Mouse (Mus musculus) hindbrain, embryonic 11.5 days (tissue): Measurements from ENCODE around the gene Ewsr1. TPM values are rescaled to one million over a fixed set of nuclear protein-coding genes. Genes with fewer than 3 reads are reported as not detected.

ENCODE experiments used
- ATAC-seq: fragments of 200-750 bp; cut with Nextera tagmentation; 2 replicates; pipeline ENCODE4 v1.8.0; 2017; ENCODE audit warnings: mild to moderate bottlenecking, moderate TSS enrichment, moderate library complexity; ENCODE audit not compliant: low FRiP score
- DNase-seq: peaks from one replicate; pipeline ENCODE4 v3.0.0-alpha.2; 2015; ENCODE audit warnings: low spot score
- H3K27ac ChIP-seq: fragments of 300-500 bp; sonication (generic); 2 replicates; pipeline ENCODE4 v1.5.1; 2014; ENCODE audit warnings: mild to moderate bottlenecking, low read depth, low read length
- H3K27me3 ChIP-seq: fragments of 300-500 bp; sonication (generic); 2 replicates; pipeline ENCODE4 v1.6.1; 2014; ENCODE audit warnings: mild to moderate bottlenecking, low read length, moderate library complexity, mixed read lengths; ENCODE audit not compliant: control insufficient read depth, insufficient read depth
- H3K36me3 ChIP-seq: fragments of 300-500 bp; sonication (generic); 2 replicates; pipeline ENCODE4 v1.6.1; 2014; ENCODE audit warnings: mild to moderate bottlenecking, low read length, moderate library complexity, mixed read lengths; ENCODE audit not compliant: control insufficient read depth, insufficient read depth
- H3K4me1 ChIP-seq: fragments of 300-500 bp; sonication (generic); replicated peaks from 2 replicates; pipeline ENCODE4 v1.6.1; 2014; ENCODE audit warnings: low read length, mixed read lengths; ENCODE audit not compliant: control insufficient read depth, insufficient read depth
- H3K4me2 ChIP-seq: fragments of 300-500 bp; sonication (generic); replicated peaks from 2 replicates; pipeline ENCODE4 v1.6.1; 2014; ENCODE audit warnings: mild to moderate bottlenecking, low read depth, low read length
- H3K4me3 ChIP-seq: fragments of 300-500 bp; sonication (generic); 2 replicates; pipeline ENCODE4 v1.5.1; 2014; ENCODE audit warnings: low read depth, low read length
- H3K9ac ChIP-seq: fragments of 300-500 bp; sonication (generic); 2 replicates; pipeline ENCODE4 v1.6.1; 2014; ENCODE audit warnings: low read depth, low read length
- H3K9me3 ChIP-seq: fragments of 300-500 bp; sonication (generic); 2 replicates; pipeline ENCODE4 v1.6.1; 2016; ENCODE audit warnings: low read length; ENCODE audit not compliant: control insufficient read depth
- WGBS: fragments of 180-500 bp; shearing (Covaris S2); extraction: QIAGEN DNeasy Blood & Tissue Kit; methylation state at CpG from one replicate; pipeline ENCODE4 v1.1.7; 2014; 5-methylcytosine and 5-hydroxymethylcytosine counted together
- polyA plus RNA-seq: library from polyadenylated mRNA; unstranded; fragments of >200 nt; fragmentation: Nextera tagmentation; extraction: Ambion mirVana; gene quantifications from 2 replicates; pipeline ENCODE4 v1.2.1, GENCODE M21; 2014

Gene Ewsr1
- polyA plus RNA-seq, 1 experiment from 2014 or later: 463 TPM

DNA sequence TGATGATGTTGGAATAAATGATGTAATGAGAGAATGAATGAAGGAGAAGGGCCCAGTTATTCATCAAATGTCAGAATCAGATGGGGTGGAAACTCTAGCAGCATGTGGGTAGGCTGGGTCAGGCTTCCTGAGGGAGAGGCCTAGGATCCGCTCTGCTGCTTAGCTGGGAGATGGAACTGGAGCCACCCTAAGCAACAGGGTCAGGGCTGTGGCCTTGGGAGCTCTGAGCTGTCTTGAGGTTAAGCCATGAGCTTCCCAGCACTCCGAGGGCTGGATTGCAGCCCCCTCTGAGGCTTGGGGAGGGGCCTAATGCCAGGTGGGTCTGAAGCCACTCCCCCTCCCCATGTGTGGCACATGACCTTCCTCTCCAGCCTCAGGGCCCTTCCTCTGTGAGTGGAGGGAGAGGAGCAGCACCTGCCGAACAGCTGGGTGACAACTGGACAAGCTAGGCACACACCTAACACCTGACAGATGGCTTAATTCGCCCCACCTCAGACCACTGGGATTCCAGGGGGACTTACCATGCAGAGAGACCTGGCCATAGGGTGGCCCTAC is 31.1 kb upstream of the Ewsr1 start:
- ATAC-seq (peak; percentile 33; the same call in 1 of the 2 replicates), DNase-seq (no peak)
- peaks cover 13% of the 10 kb centered on the region for H3K4me1 ChIP-seq
- peak overlapping the region; percentile 85; the same call in 1 of the 2 replicates for H3K27ac ChIP-seq
- H3K4me3 ChIP-seq: no peak overlapping the region
- whole genome bisulfite sequencing: 58% methylated on average over 4 of the region's 4 CpGs
- no peaks in the 10 kb centered on the region for H3K36me3 ChIP-seq
- no peak overlapping the region; the same call in 1 of the 2 replicates for H3K4me2 ChIP-seq
- H3K9ac ChIP-seq: no peak overlapping the region
- no peaks in the 10 kb centered on the region for H3K27me3 ChIP-seq
- H3K9me3 ChIP-seq: no peaks in the 10 kb centered on the region

DNA sequence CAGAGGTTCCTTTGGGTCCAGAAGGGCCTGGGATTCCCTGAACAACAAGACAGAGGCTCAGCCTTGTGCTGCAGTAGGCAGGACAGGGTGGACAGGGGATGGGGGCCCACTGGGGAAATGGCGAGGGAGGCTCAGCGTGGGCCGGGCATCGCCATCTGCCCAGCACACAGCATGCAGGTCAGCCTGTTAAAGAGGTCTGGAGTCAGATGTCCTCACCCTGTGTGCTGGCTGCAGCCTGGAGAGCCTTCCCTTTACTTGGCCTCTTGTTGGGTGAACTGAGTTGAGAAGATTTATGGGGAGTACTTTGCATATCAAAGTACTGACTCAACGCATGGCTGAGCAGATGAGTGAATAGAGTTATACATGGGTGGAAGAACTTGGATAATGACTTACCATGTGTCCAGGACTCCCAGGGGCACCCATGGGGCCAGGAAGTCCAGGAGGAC is 30.0 kb upstream of the Ewsr1 start:
- ATAC-seq (peak; percentile 88), DNase-seq (peak; percentile 58)
- Histone ChIP-seq H3K4me2 (peak overlapping the region; percentile 20; the same call in 1 of the 2 replicates), H3K4me1 (peaks cover 13% of the 10 kb centered on the region), H3K9me3 (no peaks in the 10 kb centered on the region), H3K27me3 (no peaks in the 10 kb centered on the region), H3K27ac (peak overlapping the region; percentile 85), H3K9ac (peak overlapping the region; percentile 20; the same call in 1 of the 2 replicates), H3K4me3 (no peak overlapping the region), H3K36me3 (no peaks in the 10 kb centered on the region)
- 19% methylated on average over 5 of the region's 5 CpGs for WGBS

DNA sequence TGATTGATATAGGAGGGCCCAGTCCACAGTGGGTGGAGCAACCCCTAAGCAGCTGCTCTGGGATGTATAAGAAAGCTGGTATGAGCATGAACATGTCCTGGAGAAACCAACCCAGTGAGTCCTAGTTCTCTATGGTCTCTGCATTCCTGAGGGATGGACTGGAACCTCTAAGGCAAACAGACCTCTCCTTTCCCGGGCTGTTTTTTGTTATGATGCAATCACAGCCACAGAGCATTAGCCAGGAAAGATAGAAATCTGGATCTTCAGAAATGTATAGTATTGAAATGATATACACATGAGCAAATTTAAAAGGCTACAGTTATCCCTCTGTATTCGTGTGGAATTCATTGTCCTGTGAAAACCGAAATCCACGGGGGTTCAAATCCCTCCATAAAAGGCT is 26.6 kb upstream of the Ewsr1 start:
- no peak overlapping the region for H3K4me3 ChIP-seq
- no peaks in the 10 kb centered on the region for H3K36me3 ChIP-seq
- ATAC-seq (no peak), DNase-seq (no peak)
- H3K9ac ChIP-seq: no peak overlapping the region
- no peak overlapping the region for H3K4me2 ChIP-seq
- H3K27ac ChIP-seq: no peak overlapping the region
- H3K9me3 ChIP-seq: no peaks in the 10 kb centered on the region
- H3K27me3 ChIP-seq: no peaks in the 10 kb centered on the region
- WGBS: 77% methylated on average over 4 of the region's 4 CpGs
- peaks cover 13% of the 10 kb centered on the region for H3K4me1 ChIP-seq

DNA sequence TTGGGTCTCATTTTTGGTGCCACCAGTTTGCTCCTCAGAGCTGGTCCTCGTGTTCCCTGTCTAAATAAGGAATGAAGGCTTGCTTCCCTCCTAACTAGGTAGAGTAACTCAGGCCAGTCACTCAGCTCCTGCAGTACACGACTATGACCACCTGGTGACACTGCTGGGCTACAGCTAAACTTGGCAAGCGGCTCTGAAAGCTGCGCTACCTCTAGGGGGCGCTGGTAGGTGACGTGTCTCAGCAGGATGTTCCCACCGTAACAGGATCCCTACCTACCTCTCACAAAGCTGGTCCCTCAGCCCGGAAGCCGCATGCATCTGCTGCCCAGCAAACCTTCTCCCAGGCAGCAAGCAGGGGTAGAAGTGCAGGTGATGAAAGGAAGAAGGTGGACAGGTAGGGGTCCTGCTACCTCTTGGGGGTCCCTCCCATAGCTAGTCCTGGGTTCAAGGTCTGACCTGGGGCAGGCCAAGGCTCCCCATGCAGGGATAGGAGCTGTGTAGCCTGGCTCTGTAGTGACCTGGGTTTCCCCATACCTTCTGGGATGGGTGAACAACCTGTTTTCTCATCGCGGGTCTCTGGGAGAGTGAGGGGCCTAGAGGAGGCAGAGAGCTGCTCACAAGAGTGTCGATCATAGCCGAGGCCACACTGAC is 16.0 kb upstream of the Ewsr1 start:
- Histone ChIP-seq H3K9ac (no peak overlapping the region), H3K27me3 (no peaks in the 10 kb centered on the region), H3K4me2 (no peak overlapping the region), H3K27ac (no peak overlapping the region), H3K9me3 (no peaks in the 10 kb centered on the region), H3K4me1 (no peaks in the 10 kb centered on the region), H3K36me3 (no peaks in the 10 kb centered on the region), H3K4me3 (no peak overlapping the region)
- 26% methylated on average over 13 of the region's 13 CpGs for WGBS
- peak; percentile 94 for DNase-seq
- ATAC-seq: peak; percentile 51

DNA sequence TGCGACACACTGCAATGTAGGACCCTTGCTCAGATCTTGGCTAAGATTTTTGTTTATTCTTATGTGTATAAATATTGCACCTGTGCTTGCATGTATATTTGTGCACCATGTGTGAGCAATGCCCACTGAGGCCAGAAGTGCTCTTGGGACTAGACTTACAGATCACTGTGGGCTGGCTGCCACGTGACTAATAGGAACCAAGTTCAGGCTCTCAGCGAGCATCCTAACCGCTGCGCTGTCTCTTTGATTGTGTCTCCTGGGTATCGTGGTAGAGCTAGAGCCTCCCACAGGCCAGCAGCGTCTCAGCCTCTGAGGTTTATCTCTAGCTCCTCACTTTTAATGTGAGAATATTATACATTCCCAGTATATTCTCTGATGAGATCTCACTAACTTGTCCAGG is 14.6 kb upstream of the Ewsr1 start:
- WGBS: 85% methylated on average over 7 of the region's 7 CpGs
- H3K4me1 ChIP-seq: no peaks in the 10 kb centered on the region
- no peak for ATAC-seq

DNA sequence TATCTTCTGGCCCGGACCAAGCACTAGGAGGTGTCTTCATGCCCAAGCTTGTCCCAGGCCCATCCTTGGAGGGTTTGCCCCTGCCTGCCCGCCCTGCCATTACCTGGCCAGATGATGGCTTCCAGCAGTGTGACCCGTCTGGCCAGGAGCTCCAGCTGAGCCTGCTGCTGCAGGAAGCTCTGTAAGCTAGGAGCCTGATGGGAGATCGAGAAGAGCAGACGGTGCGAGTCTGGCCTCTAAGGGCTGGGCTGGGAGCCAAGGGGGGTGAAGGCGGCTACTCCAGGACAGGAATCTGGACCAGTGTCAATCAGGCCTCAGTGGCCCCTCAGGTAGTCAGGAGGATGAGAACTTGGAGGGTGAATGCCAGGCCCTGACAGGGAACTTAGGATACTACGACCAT is 10.4 kb upstream of the Ewsr1 start:
- Histone ChIP-seq H3K9ac (no peak overlapping the region), H3K9me3 (no peaks in the 10 kb centered on the region), H3K4me3 (no peak overlapping the region), H3K4me2 (no peak overlapping the region), H3K4me1 (no peaks in the 10 kb centered on the region), H3K36me3 (no peaks in the 10 kb centered on the region), H3K27ac (no peak overlapping the region), H3K27me3 (no peaks in the 10 kb centered on the region)
- ATAC-seq (no peak), DNase-seq (no peak)
- WGBS: 83% methylated on average over 8 of the region's 8 CpGs

More for the DNA sequence above, 14.6 kb upstream of the Ewsr1 start:
- no peak overlapping the region for H3K4me3 ChIP-seq
- H3K9ac ChIP-seq: no peak overlapping the region
- H3K27ac ChIP-seq: no peak overlapping the region
- H3K27me3 ChIP-seq: no peaks in the 10 kb centered on the region
- no peaks in the 10 kb centered on the region for H3K36me3 ChIP-seq
- no peaks in the 10 kb centered on the region for H3K9me3 ChIP-seq
- DNase-seq: no peak
- no peak overlapping the region for H3K4me2 ChIP-seq

DNA sequence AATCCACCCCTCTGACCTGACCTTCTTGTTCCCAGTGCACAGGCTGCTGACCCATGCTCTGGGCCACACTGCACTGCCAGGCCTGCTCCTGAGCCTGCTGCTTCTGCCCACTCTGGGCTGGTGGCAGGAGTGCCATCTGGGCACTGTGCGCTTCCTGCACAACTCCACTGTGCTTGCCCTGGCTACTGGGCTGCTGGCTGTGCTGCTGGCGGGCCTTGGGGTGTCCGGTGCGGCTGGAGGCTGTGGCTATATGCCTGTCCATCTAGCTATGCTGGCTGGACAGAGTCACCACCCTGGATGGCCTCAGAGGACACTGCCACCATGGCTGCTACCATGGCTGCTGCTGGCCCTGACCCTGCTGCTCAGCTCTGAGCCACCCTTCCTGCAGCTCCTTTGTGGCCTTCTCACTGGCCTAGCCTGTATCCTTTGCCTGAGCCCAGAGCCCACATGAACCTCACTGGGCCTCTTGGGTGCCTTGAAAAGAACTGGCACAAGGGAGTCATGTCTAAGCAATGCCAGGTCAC is 5.0 kb upstream of the Ewsr1 start:
- no peaks in the 10 kb centered on the region for H3K9me3 ChIP-seq
- no peak for DNase-seq
- H3K4me3 ChIP-seq: no peak overlapping the region
- no peaks in the 10 kb centered on the region for H3K36me3 ChIP-seq
- ATAC-seq: no peak
- no peak overlapping the region for H3K9ac ChIP-seq
- no peak overlapping the region for H3K27ac ChIP-seq
- H3K27me3 ChIP-seq: no peaks in the 10 kb centered on the region
- no peaks in the 10 kb centered on the region; the same call in 1 of the 2 replicates for H3K4me1 ChIP-seq
- no peak overlapping the region for H3K4me2 ChIP-seq
- 94% methylated on average over 4 of the region's 4 CpGs for WGBS

DNA sequence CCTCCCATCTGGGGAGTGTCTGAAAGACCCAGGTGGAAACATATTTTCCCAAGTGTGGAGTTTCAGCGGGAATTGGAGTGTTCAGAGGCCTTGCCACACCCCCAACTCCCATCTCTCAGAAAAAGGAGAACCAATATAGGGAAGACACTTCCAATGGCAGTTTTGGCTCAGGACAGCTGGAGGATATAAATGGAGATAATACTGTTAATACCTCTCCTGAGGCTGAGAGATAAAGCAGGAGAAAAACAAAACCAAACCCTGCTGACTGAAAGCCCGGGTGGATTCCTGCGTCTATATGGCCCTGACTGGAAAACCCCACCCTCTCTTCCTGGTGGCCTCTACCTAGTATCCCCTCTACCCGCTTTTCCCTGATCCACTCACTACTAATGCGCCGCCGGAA is 3.3 kb upstream of the Ewsr1 start:
- 86% methylated on average over 7 of the region's 7 CpGs for WGBS
- no peak for ATAC-seq
- H3K36me3 ChIP-seq: no peaks in the 10 kb centered on the region

DNA sequence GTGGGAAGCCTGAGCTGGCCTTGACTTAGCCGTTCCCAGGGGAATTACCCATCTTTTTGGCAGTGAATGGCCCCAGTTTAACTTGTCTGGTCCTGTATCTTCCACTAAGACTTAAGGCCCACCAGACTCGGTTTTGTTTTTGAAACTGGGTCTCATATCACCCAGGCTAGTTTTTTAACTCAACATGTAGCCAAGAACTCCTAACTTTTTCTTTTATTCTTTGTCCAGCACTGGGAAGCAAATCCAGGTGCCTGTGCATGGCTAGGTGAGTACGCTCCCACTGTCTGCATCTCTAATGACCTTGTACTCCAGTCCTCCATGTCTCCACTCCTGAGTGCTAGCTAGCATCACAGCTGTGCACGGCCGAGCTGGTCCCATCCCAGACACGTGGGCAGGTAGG is 2.6 kb upstream of the Ewsr1 start:
- Histone ChIP-seq H3K27ac (no peak overlapping the region), H3K4me1 (no peaks in the 10 kb centered on the region; the same call in none of the 2 replicates), H3K36me3 (no peaks in the 10 kb centered on the region), H3K4me2 (no peak overlapping the region), H3K27me3 (no peaks in the 10 kb centered on the region), H3K9me3 (no peaks in the 10 kb centered on the region), H3K4me3 (no peak overlapping the region), H3K9ac (no peak overlapping the region)
- DNase-seq: no peak
- ATAC-seq: no peak
- WGBS: 87% methylated on average over 6 of the region's 6 CpGs

More for the DNA sequence above, 3.3 kb upstream of the Ewsr1 start:
- Histone ChIP-seq H3K4me3 (no peak overlapping the region), H3K9ac (no peak overlapping the region), H3K4me2 (no peak overlapping the region), H3K27me3 (no peaks in the 10 kb centered on the region), H3K9me3 (no peaks in the 10 kb centered on the region), H3K27ac (no peak overlapping the region), H3K4me1 (no peaks in the 10 kb centered on the region; the same call in none of the 2 replicates)
- DNase-seq: no peak
